Comparison of ENCODE assay signal across 32 mouse cellular contexts in the genomic region with DNA sequence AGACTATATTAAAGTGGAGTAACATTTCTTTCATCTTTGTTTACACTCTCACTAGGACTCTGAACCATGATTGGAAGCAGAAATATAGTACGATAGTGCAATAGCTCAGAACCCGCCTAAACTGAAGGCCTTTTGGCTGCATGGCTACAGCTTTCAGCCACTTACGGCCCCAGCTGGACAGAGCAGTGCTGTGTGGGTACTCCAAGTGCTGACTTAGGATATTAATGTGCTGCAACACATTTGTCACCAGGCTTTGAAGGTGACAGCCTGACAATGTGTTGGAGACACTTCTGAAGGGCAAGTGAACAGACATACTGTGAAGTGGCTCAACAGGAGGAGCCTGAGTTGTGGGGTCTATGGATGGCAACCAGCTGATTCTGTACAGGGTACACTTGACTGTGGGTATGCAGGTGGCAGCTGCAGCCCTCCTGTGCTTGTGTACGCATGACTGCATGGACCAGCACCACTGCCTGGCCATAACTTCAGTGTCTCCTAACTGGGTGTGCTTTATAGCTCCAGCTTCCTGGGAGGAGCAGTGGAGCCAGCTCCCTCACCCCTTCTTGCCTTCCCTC. TPM values are rescaled to one million over a fixed set of nuclear protein-coding genes. Genes with fewer than 3 reads are reported as not detected.
DNase-seq lines count a peak whose midpoint lies in the region; ATAC-seq and TF ChIP-seq lines count a peak whose summit lies in the region.
"Had no signal": no experiment of that assay in that cellular context is flagged by ENCODE, and none has a peak within 500 bp of the region (broad histone marks: within the 10 kb centered on the region; RNA-seq: fewer than 3 reads in every experiment).

No protein-coding gene starts in this region.

- peaks cover 23% of the 10 kb centered on the region for H3K4me1 ChIP-seq in heart, embryonic 13.5 days
- no peaks in the 10 kb centered on the region for H3K4me1 ChIP-seq in intestine, embryonic 16.5 days (ENCODE audit: control insufficient read depth, insufficient read depth, low read length)
- 0 out of 2 replicates have a peak, but pooled peaks cover 3% of the 10 kb centered on the region for H3K4me1 ChIP-seq in intestine, embryonic 15.5 days (replicated peaks)
- no peaks in the 10 kb centered on the region; the same call in 1 of the 2 replicates for H3K4me1 ChIP-seq in bone marrow, adult 2 months (ENCODE audit: control insufficient read depth, insufficient read depth, low read length)
- H3K4me1 ChIP-seq in intestine, postnatal 0 days (replicated peaks; ENCODE audit: control insufficient read depth, insufficient read depth, low read length) = no peaks in the 10 kb centered on the region
- H3K4me1 ChIP-seq: embryonic facial prominence, embryonic 13.5 days; forebrain, embryonic 15.5 days had no signal

- no peaks in the 10 kb centered on the region for H3K9me3 ChIP-seq in heart, embryonic 13.5 days
- no peaks in the 10 kb centered on the region for H3K9me3 ChIP-seq in intestine, embryonic 16.5 days (ENCODE audit: control insufficient read depth, low read length)
- H3K9me3 ChIP-seq in intestine, embryonic 15.5 days = no peaks in the 10 kb centered on the region
- H3K9me3 ChIP-seq in intestine, postnatal 0 days (ENCODE audit: control insufficient read depth) = no peaks in the 10 kb centered on the region
- H3K9me3 ChIP-seq: embryonic facial prominence, embryonic 13.5 days; forebrain, embryonic 10.5 days; forebrain, embryonic 15.5 days; hindbrain, embryonic 12.5 days; neural tube, embryonic 12.5 days had no signal

- peak; percentile 55; the same call in 1 of the 2 replicates for ATAC-seq in heart, embryonic 13.5 days (ENCODE audit: extremely low read depth, insufficient number of reproducible peaks, low FRiP score, low TSS enrichment)
- 0 out of 2 replicates have a peak, but pooled peaks have one; percentile 3 for ATAC-seq in intestine, embryonic 16.5 days
- ATAC-seq in intestine, embryonic 15.5 days = no peak
- peak; percentile 8; the same call in 1 of the 2 replicates for ATAC-seq in intestine, postnatal 0 days
- ATAC-seq: CD4-positive, CD25-positive, alpha-beta regulatory T cell, adult 4 months; forebrain, embryonic 15.5 days; hindbrain, postnatal 0 days; midbrain, embryonic 16.5 days had no signal

- WGBS in heart, embryonic 13.5 days = 60% methylated on average over 4 of the region's 4 CpGs
- WGBS in intestine, embryonic 16.5 days = 90% methylated on average over 4 of the region's 4 CpGs
- WGBS in intestine, embryonic 15.5 days = 87% methylated on average over 4 of the region's 4 CpGs
- 82% methylated on average over 4 of the region's 4 CpGs for WGBS in bone marrow, adult 2 months
- 69% methylated on average over 4 of the region's 4 CpGs for WGBS in intestine, postnatal 0 days

- no peak overlapping the region for H3K9ac ChIP-seq in heart, embryonic 13.5 days
- no peak overlapping the region for H3K9ac ChIP-seq in intestine, embryonic 16.5 days (ENCODE audit: low read depth, low read length)
- no peak overlapping the region for H3K9ac ChIP-seq in intestine, embryonic 15.5 days
- H3K9ac ChIP-seq in intestine, postnatal 0 days (ENCODE audit: low read depth, low read length) = no peak overlapping the region
- H3K9ac ChIP-seq: embryonic facial prominence, embryonic 13.5 days; forebrain, embryonic 15.5 days; hindbrain, embryonic 12.5 days; neural tube, embryonic 12.5 days had no signal

- H3K27ac ChIP-seq in heart, embryonic 13.5 days (replicated peaks) = peak overlapping the region; percentile 70
- no peak overlapping the region for H3K27ac ChIP-seq in intestine, embryonic 16.5 days (ENCODE audit: low read length)
- no peak overlapping the region for H3K27ac ChIP-seq in intestine, embryonic 15.5 days
- no peak overlapping the region for H3K27ac ChIP-seq in bone marrow, adult 2 months (ENCODE audit: control insufficient read depth, insufficient read depth, low read depth, low read length, poor library complexity)
- no peak overlapping the region for H3K27ac ChIP-seq in intestine, postnatal 0 days (ENCODE audit: low read depth, low read length)
- H3K27ac ChIP-seq: embryonic facial prominence, embryonic 13.5 days; forebrain, embryonic 10.5 days; forebrain, embryonic 15.5 days; hindbrain, embryonic 12.5 days; hindbrain, postnatal 0 days; neural tube, embryonic 12.5 days; stomach, postnatal 0 days had no signal

- H3K4me3 ChIP-seq in heart, embryonic 13.5 days = no peak overlapping the region
- no peak overlapping the region for H3K4me3 ChIP-seq in intestine, embryonic 16.5 days (ENCODE audit: low read length)
- no peak overlapping the region for H3K4me3 ChIP-seq in intestine, embryonic 15.5 days (replicated peaks)
- H3K4me3 ChIP-seq in bone marrow, adult 2 months (replicated peaks; ENCODE audit: control insufficient read depth, low read depth, low read length) = no peak overlapping the region
- H3K4me3 ChIP-seq in intestine, postnatal 0 days (ENCODE audit: low read depth, low read length) = no peak overlapping the region
- H3K4me3 ChIP-seq: embryonic facial prominence, embryonic 13.5 days; forebrain, embryonic 10.5 days; forebrain, embryonic 15.5 days; hindbrain, embryonic 12.5 days; neural tube, embryonic 12.5 days had no signal

- no peaks in the 10 kb centered on the region for H3K27me3 ChIP-seq in heart, embryonic 13.5 days (replicated peaks)
- H3K27me3 ChIP-seq in intestine, embryonic 16.5 days (replicated peaks; ENCODE audit: control insufficient read depth, insufficient read depth, low read length) = no peaks in the 10 kb centered on the region
- H3K27me3 ChIP-seq in intestine, embryonic 15.5 days (replicated peaks) = no peaks in the 10 kb centered on the region
- H3K27me3 ChIP-seq in intestine, postnatal 0 days (replicated peaks; ENCODE audit: control insufficient read depth, insufficient read depth, low read length) = no peaks in the 10 kb centered on the region
- H3K27me3 ChIP-seq: embryonic facial prominence, embryonic 13.5 days; forebrain, embryonic 15.5 days; hindbrain, embryonic 12.5 days; neural tube, embryonic 12.5 days had no signal

- no peak overlapping the region for H3K4me2 ChIP-seq in heart, embryonic 13.5 days
- no peak overlapping the region for H3K4me2 ChIP-seq in intestine, embryonic 16.5 days (ENCODE audit: low read depth, low read length)
- H3K4me2 ChIP-seq in intestine, embryonic 15.5 days (replicated peaks) = no peak overlapping the region
- no peak overlapping the region for H3K4me2 ChIP-seq in intestine, postnatal 0 days (replicated peaks; ENCODE audit: low read depth)
- H3K4me2 ChIP-seq: embryonic facial prominence, embryonic 13.5 days; forebrain, embryonic 15.5 days; heart, embryonic 11.5 days; hindbrain, embryonic 12.5 days; liver, embryonic 11.5 days; midbrain, embryonic 11.5 days; neural tube, embryonic 12.5 days had no signal

- TF ChIP-seq CTCF in bone marrow, adult 2 months (IDR thresholded peaks at IDR 0.05; ENCODE audit: control insufficient read depth, insufficient read depth, low read length) = 0 out of 2 replicates have a peak, but pooled peaks have one; percentile 2
- TF ChIP-seq CTCF in intestine, postnatal 0 days (IDR thresholded peaks at IDR 0.05; ENCODE audit: low read depth) = no peak

- TF ChIP-seq POLR2A in bone marrow, adult 2 months (IDR thresholded peaks at IDR 0.05; ENCODE audit: borderline replicate concordance, control insufficient read depth, low read depth, low read length) = no peak

- peaks cover 99% of the 10 kb centered on the region for H3K36me3 ChIP-seq in heart, embryonic 13.5 days
- H3K36me3 ChIP-seq in intestine, embryonic 16.5 days (ENCODE audit: control insufficient read depth, insufficient read depth, low read length) = peaks cover 22% of the 10 kb centered on the region
- H3K36me3 ChIP-seq in intestine, embryonic 15.5 days = peaks cover 57% of the 10 kb centered on the region
- H3K36me3 ChIP-seq in intestine, postnatal 0 days (ENCODE audit: control insufficient read depth, insufficient read depth) = peaks cover 97% of the 10 kb centered on the region

- intact Hi-C loops in heart, postnatal 25 days (cut with DNase I) = loop anchor here (5.0 kb wide), 1 partner anchor 89 kb away; no protein-coding TSS in a partner anchor

- no peak for DNase-seq in heart, postnatal 25 days (ENCODE audit: low spot score)
- no peak for DNase-seq in thymus, postnatal 4 days
- DNase-seq: adrenal gland, postnatal 14 days; cerebellum, adult 18-20 months; cerebellum, postnatal 10 days; gastrocnemius, postnatal 25 days; kidney, adult 11 months; kidney, postnatal 14 days; layer of hippocampus, adult 9-11 months; lung, adult 18-20 months; lung, postnatal 14 days; right cerebral cortex, adult 18-20 months; right cerebral cortex, postnatal 4 days; thymus, adult 18-20 months; thymus, postnatal 25 days had no signal

RNA-seq across cellular contexts. Expression of gene Tcirg1, which starts 13.3 kb away (rescaled TPM):
- 22.7 and 25.1 TPM in 2 replicates for polyA plus RNA-seq in heart, embryonic 13.5 days (2015; fragmentation: Nextera tagmentation; extraction: Ambion mirVana)
- total RNA-seq in heart, postnatal 25 days (2021) = 1 to 10 TPM; 8.9 to 9.8 TPM
- polyA plus RNA-seq in intestine, embryonic 16.5 days (2015; fragmentation: Nextera tagmentation; extraction: Ambion mirVana) = 73.3 and 84.5 TPM in 2 replicates
- 50.9 and 56.3 TPM in 2 replicates for polyA plus RNA-seq in intestine, embryonic 15.5 days (2015; fragmentation: Nextera tagmentation; extraction: Ambion mirVana)
- 116 and 292 TPM in 2 replicates for polyA plus RNA-seq in bone marrow, adult 2 months (2011; ENCODE audit: insufficient read depth, insufficient read length, low replicate concordance, missing spikeins)
- 76.2 and 83.0 TPM in 2 replicates for polyA plus RNA-seq in intestine, postnatal 0 days (2015; fragmentation: Nextera tagmentation; extraction: Ambion mirVana)

RNA-seq across cellular contexts. Expression of gene Ndufs8, which starts 18.9 kb away (rescaled TPM):
- 361 and 400 TPM in 2 replicates for polyA plus RNA-seq in heart, embryonic 13.5 days (2015; fragmentation: Nextera tagmentation; extraction: Ambion mirVana)
- total RNA-seq in heart, postnatal 25 days (2021) = 100 to 1,000 TPM; 538 TPM
- 412 and 424 TPM in 2 replicates for polyA plus RNA-seq in intestine, embryonic 16.5 days (2015; fragmentation: Nextera tagmentation; extraction: Ambion mirVana)
- polyA plus RNA-seq in intestine, embryonic 15.5 days (2015; fragmentation: Nextera tagmentation; extraction: Ambion mirVana) = 342 and 413 TPM in 2 replicates
- polyA plus RNA-seq in bone marrow, adult 2 months (2011; ENCODE audit: insufficient read depth, insufficient read length, low replicate concordance, missing spikeins) = 41.6 and 58.3 TPM in 2 replicates
- polyA plus RNA-seq in intestine, postnatal 0 days (2015; fragmentation: Nextera tagmentation; extraction: Ambion mirVana) = 303 and 317 TPM in 2 replicates

RNA-seq across cellular contexts. Expression of gene Aldh3b1, which starts 36.0 kb away (rescaled TPM):
- 2.2 and 2.3 TPM in 2 replicates for polyA plus RNA-seq in heart, embryonic 13.5 days (2015; fragmentation: Nextera tagmentation; extraction: Ambion mirVana)
- 1 to 10 TPM; 1.8 TPM for total RNA-seq in heart, postnatal 25 days (2021)
- 4.2 TPM in 2 replicates for polyA plus RNA-seq in intestine, embryonic 16.5 days (2015; fragmentation: Nextera tagmentation; extraction: Ambion mirVana)
- polyA plus RNA-seq in intestine, embryonic 15.5 days (2015; fragmentation: Nextera tagmentation; extraction: Ambion mirVana) = 2.3 and 2.4 TPM in 2 replicates
- 12.7 and 47.1 TPM in 2 replicates for polyA plus RNA-seq in bone marrow, adult 2 months (2011; ENCODE audit: insufficient read depth, insufficient read length, low replicate concordance, missing spikeins)
- 16.1 and 17.4 TPM in 2 replicates for polyA plus RNA-seq in intestine, postnatal 0 days (2015; fragmentation: Nextera tagmentation; extraction: Ambion mirVana)

RNA-seq across cellular contexts. Expression of gene Unc93b1, which starts 41.4 kb away (rescaled TPM):
- polyA plus RNA-seq in heart, embryonic 13.5 days (2015; fragmentation: Nextera tagmentation; extraction: Ambion mirVana) = 12.4 and 13.6 TPM in 2 replicates
- total RNA-seq in heart, postnatal 25 days (2021) = 10 to 100 TPM; 19.0 to 20.3 TPM
- polyA plus RNA-seq in intestine, embryonic 16.5 days (2015; fragmentation: Nextera tagmentation; extraction: Ambion mirVana) = 27.0 and 29.8 TPM in 2 replicates
- 20.2 and 21.8 TPM in 2 replicates for polyA plus RNA-seq in intestine, embryonic 15.5 days (2015; fragmentation: Nextera tagmentation; extraction: Ambion mirVana)
- 80.1 and 177 TPM in 2 replicates for polyA plus RNA-seq in bone marrow, adult 2 months (2011; ENCODE audit: insufficient read depth, insufficient read length, low replicate concordance, missing spikeins)
- 28.3 and 29.2 TPM in 2 replicates for polyA plus RNA-seq in intestine, postnatal 0 days (2015; fragmentation: Nextera tagmentation; extraction: Ambion mirVana)

RNA-seq across cellular contexts. Expression of gene Chka, which starts 42.1 kb away (rescaled TPM):
- 22.6 and 23.5 TPM in 2 replicates for polyA plus RNA-seq in heart, embryonic 13.5 days (2015; fragmentation: Nextera tagmentation; extraction: Ambion mirVana)
- total RNA-seq in heart, postnatal 25 days (2021) = 10 to 100 TPM in 1 of 2 experiments, 1 to 10 TPM in 1; 9.5 to 13.0 TPM
- polyA plus RNA-seq in intestine, embryonic 16.5 days (2015; fragmentation: Nextera tagmentation; extraction: Ambion mirVana) = 57.8 and 67.5 TPM in 2 replicates
- 63.3 and 68.5 TPM in 2 replicates for polyA plus RNA-seq in intestine, embryonic 15.5 days (2015; fragmentation: Nextera tagmentation; extraction: Ambion mirVana)
- 9.2 and 17.3 TPM in 2 replicates for polyA plus RNA-seq in bone marrow, adult 2 months (2011; ENCODE audit: insufficient read depth, insufficient read length, low replicate concordance, missing spikeins)
- 113 and 155 TPM in 2 replicates for polyA plus RNA-seq in intestine, postnatal 0 days (2015; fragmentation: Nextera tagmentation; extraction: Ambion mirVana)
